Mouse (Mus musculus): ENCODE measurements around the gene Mvb12b.

The Mvb12b gene

GRCm38 (mm10) chr2:33700581-33701445, 186.9 kb downstream of the Mvb12b start:
- DNase-seq (ENCODE audit: low read depth, low spot score): no peak

GRCm38 (mm10) chr2:33698898-33699297, 188.8 kb downstream of the Mvb12b start:
- no peak for DNase-seq (ENCODE audit: low read depth, low spot score)

- DNase-seq (ENCODE audit: low read depth, low spot score): no peak
These were observed 191.3 kb downstream of the Mvb12b start for GRCm38 (mm10) chr2:33696428-33696827.

- no peak for DNase-seq (ENCODE audit: low read depth, low spot score)
These were observed 193.8 kb downstream of the Mvb12b start for GRCm38 (mm10) chr2:33693931-33694330.

GRCm38 (mm10) chr2:33689880-33690462, 197.8 kb downstream of the Mvb12b start:
- peak; percentile 10 for DNase-seq (ENCODE audit: low read depth, low spot score)

- no peak for DNase-seq (ENCODE audit: low read depth, low spot score)
These were observed 198.4 kb downstream of the Mvb12b start for GRCm38 (mm10) chr2:33689155-33689879.

- no peak for DNase-seq (ENCODE audit: low read depth, low spot score)
These were observed 204.2 kb downstream of the Mvb12b start for GRCm38 (mm10) chr2:33683594-33683993.

- no peak for DNase-seq (ENCODE audit: low read depth, low spot score)
These were observed 204.7 kb downstream of the Mvb12b start for GRCm38 (mm10) chr2:33683095-33683494.

- DNase-seq (ENCODE audit: low read depth, low spot score): peak; percentile 70
These were observed 205.5 kb downstream of the Mvb12b start for GRCm38 (mm10) chr2:33682219-33682618.
